Mouse (Mus musculus): ENCODE measurements around the gene Lrrc18.

Gene Lrrc18

DNA sequence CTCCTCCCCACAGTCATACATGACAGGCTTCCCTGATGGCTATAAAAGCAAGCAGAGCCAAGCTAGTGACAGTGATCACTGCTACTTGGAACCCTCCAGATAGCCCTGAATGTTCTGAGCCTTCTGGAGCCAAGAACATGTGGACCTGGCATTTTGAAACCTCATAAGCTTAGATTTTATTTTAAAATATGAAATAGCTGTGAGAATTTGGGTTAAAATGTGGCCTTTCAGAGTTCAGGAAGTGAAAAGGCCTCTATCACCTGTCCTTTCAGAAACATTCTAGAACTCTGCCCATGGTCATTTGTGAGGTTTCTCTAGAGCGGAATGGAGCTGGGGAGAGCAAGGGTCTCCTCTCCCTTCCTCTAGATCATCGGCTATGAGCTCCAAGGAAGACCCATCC is at the start of gene Lrrc18:
TSS of gene Lrrc18 (plus strand) at position 301 of the 400 bp plus-strand sequence.
- no peak for DNase-seq (ENCODE audit: low read depth, low spot score)

DNA sequence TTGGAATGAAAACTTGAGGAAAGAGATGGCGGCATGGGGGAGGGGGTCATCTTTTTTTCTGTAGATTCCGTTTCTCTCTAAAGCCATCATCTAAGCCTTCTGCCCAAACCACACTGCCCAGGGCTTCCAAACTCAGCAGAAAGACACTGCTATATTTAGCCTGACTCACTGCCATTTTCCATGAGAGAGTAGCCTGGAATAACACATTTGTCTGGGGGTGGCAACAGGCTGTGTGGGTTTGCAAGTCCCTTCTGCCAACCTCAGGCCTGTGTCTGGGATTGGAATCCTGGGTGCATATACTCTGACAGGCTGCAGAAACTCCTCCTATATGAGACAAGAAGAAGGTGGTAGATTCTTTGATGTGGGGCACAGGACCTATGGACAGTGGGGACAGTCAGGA is 43.7 kb upstream of the Lrrc18 start:
- peak; percentile 90 for DNase-seq (ENCODE audit: low read depth, low spot score)

DNA sequence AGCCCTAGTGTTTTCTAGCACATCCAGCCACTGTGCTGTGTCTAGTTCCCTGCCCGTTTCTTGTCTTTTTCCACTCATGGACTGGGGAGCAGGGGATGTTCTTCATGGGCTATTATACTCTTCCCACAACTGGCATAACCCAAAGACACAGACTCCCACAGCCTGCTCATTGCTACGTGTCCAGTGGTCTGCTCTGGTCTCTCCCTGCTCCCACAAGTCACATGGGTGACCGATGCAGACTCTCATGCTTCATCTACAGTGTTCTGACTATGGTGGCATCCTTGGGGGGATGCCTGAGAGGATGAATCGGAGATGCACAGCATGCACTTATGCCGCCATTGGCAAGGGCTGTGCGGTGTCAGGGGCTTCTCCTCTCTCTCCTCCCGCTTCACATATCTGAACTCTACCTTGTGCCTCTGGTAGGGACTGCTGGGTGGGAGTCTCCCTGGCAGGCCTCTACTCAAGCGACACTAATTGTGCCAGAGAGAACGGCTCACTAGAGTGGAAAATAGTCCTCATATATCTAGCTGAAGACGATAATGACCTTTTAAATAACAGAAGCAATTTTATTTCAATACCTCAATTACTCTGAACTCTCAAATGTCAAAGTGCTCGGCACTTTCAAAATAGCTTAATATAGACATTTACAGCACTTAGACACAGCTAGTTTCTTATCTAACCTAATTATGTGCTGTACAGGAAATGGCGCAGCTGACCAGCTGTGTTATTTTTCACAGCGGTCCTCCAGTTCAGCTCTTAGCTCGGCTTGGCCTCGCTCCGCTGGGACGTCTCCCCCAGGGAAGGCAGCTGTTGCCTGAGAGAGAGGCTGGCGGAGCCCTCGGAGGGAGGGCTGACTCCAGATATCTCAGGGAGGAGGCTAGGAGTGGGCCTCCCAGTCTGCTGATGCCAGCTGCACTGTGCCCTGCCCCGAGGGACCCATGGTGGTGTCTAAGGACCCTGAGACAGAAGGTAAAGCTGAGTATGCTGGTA is 40.6 kb upstream of the Lrrc18 start:
- DNase-seq (ENCODE audit: low read depth, low spot score): peak; percentile 36

DNA sequence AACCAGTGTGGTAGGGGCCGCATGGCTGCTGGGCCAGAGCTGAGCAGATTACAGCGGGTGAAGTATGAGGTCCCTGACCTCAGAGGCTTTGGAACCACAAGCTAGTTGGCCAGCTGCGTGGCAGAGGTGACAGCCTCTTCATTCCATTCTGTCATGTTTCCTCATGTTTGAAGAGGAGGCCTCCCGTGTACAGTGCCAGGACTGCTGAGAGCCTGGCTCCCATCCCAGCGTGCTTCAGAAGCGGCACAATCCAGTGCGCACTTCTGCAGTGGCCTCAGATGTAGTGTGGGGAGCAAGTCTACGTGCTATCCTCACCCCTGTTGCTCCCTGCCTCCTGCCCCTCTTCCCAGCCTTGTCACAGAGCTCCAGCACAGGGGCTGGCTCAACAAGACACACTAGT is 34.7 kb upstream of the Lrrc18 start:
- peak; percentile 45 for DNase-seq (ENCODE audit: low read depth, low spot score)

DNA sequence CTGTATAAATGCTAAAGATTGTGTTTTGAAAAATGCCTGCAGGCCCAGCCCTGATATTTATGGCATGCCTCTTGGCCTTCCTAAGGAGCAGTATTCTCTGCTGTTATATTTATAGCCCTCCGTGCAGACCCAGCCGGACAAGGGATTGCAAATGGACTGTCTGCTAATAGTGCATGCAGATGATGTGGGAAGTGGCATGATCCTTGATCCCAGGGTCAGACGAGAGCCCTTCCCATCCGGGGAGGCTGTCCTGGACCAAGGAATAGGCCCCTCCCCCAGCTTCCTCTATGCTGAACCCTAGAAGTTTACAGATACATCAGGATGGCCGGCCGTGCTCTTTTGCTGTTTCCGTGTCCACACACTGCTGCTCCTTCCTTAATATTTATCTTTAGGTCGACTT is 32.5 kb upstream of the Lrrc18 start:
- no peak for DNase-seq (ENCODE audit: low read depth, low spot score)

DNA sequence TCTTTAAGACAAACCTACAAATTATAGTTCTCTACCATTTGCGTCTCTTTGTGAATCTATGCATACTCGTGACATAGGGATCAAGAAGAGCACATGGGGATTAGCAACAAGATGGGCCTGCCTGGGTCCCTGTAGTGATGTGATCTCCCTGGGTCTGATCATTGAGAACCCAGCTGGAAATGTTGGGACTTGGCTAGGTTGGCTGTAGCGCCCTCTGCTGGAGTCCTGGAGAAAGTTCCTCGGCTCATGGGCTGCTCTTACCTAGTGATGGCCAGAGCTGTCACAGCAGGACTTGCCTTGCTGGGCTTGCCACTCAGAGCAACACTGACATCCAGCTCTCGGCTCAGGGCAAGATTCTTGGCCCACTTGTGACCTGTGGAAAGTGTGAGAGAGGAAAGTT is 30.7 kb upstream of the Lrrc18 start:
- DNase-seq (ENCODE audit: low read depth, low spot score): peak; percentile 81

DNA sequence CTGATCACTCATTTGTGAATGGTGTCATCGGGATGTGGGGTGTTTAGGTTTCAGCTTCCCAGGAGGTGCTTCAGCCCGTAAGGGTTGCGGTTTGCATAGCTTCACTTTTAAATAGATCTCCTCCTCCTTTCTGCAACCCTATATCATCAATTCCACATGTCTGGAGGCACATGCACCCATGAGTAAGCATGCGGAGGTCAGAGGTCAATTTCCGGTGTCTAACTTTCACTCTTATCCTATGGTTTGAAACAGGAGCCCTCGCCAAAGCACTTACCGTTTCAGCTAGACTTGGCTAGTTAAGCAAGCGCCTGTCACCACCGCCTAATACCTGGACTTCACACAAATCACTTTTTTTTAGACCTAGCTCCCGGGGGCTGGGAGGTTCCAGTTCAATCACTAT is 26.4 kb upstream of the Lrrc18 start:
- DNase-seq (ENCODE audit: low read depth, low spot score): no peak

DNA sequence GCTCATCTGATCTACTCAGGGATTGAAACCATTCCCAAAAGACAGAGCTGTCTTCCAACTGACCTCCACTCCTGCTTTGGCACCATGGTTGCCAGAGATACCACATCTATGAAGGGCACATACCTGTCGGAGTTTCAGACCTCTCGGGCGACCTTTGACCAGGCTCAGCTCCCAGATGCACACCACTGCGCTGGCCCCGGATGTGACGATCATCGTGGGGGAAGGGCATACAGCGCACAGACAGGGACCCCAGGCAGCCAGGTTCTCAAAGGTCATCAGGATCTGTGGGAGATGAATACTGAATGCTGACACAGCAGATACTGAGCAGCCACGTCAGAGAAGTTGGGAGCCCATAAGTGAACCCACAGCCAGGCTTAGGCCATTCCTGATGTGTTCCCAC is 20.5 kb upstream of the Lrrc18 start:
- no peak for DNase-seq (ENCODE audit: low read depth, low spot score)

DNA sequence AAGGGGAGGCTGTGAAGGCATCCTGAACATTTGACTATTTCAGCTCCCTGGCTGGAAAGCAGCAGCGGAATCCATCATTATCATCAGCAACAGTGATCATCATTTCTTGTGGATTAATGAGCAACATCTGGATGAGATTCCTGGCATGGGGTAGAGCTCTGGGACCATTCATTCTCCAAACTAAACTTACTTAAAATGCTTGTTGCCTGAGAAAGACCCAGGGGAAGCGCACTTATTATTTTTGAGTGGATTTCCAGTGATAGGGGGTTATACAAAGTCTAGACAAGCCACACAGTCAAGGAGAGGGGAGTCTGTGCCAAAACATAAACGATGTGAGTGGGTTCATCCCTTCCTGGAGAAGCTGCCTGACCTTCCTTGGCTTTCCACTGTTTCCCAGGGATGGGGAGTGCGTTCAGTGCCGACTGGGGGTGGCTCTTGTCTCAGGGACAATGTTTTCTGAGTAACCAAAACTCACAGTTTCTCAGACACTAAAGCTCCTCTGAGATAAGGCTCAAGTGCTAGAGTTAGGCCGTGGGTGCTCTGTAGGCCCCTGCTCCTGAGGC is 6.9 kb upstream of the Lrrc18 start:
- no peak for DNase-seq (ENCODE audit: low read depth, low spot score)

DNA sequence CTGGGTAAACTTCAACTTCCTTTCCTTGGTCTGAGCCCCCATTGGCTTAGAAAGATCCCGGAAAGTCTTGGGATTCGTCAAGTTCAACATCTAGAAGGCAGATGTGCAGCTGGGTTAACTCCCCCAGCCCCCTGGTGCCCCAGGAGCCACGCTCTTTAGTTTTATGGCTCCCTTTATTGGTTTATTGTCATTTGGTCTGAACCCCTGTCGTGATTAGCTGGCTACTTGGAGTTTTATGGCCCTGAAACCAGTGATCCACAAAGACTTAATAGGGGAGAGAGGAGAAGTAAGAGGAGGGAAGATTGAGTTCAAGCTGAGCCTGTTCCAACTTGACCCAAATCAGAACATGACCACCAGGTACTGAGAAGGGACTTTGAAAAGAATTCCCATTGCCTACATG is 4.5 kb upstream of the Lrrc18 start:
- no peak for DNase-seq (ENCODE audit: low read depth, low spot score)

DNA sequence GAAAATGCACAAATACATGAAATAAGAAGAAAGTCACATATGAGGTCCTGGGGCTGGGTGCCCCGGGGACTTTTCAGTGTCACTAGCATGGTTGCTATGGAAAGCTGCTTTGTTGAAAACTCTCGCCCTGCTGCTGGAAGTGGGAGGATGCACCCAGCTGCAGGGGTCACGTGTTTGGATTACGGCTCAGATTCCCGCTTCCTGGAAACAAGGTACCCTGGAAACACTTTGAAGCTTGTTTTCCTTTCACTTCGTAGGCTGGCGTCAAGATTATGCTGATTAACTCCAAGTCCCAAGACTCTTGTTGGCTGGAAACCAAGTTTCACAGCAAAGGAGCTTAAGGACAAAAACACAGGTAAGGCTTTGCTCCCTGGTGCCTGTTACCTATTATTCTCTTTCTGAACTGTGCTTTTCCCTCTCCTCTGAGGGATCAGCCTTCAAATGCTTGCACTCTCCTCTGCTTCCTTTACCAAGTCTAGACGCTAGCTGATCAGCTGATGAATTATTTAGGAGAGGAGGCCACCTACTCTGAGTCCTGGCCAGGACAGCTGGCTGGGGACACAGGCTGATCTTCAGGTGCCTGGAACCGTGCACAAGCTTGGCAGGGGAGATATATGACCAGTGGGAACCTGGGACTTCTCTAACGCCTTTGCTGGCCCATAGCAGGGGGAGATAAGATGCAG is 3.9 kb downstream of the Lrrc18 start:
- DNase-seq (ENCODE audit: low read depth, low spot score): peak; percentile 59

DNA sequence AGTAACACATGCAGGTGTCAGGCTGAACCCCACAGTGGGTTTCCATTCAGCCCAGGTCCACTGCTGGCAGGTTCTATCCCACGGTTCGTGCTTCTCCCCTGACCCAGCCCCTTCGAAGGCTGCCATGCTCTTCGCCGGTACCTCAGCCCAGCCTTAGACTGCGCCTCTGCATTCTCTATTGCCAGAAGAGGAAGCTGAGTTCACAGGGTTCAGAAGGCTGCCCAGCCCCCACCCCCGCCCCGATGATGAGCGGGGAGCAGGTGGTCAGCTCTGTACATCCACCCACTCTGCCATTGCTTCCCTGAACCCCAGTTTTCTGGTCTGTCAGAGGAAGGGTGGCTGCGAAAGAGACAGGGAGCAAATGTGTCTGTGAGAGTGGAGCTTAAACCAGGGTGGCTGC is 8.3 kb downstream of the Lrrc18 start:
- no peak for DNase-seq (ENCODE audit: low read depth, low spot score)

DNA sequence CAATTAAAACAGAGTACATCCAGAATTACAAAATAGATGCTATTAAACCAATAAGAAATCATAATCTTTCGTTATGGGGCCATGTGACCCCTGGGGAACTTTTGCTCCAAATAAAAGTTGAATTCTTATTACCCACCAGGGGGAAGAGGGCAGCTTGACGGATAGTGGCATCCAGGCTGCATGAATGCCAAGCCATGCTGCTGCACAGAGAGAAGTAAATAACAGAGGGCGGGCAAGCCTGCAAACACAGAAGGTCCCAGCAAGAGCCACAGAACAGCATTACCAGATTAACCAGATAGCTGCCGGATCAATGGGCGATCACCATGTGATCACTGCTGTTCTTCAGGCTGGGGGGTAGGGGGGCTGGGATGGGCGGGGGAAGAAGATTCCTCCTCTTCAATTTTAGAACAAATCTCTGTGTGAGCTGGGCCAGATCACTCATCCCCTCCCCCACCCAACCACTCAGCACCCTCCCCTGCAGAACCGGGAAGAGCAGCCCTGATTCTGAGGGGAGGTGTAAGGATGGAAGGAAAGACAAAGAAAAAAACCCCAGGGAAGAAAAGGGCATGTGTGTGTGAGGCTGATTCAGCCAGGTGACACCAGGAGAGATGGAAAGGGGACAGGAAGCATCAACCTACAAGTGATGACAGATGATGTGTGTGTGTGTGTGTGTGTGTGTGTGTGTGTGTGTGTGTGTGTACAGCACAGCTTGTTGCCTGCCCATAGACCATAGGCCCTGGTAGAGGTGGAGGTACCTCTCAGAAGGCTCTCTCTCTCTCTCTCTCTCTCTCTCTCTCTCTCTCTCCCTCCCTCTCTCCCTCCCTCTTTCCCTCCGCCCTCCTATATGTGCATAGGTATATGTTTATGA is 9.2 kb downstream of the Lrrc18 start:
- no peak for DNase-seq (ENCODE audit: low read depth, low spot score)

DNA sequence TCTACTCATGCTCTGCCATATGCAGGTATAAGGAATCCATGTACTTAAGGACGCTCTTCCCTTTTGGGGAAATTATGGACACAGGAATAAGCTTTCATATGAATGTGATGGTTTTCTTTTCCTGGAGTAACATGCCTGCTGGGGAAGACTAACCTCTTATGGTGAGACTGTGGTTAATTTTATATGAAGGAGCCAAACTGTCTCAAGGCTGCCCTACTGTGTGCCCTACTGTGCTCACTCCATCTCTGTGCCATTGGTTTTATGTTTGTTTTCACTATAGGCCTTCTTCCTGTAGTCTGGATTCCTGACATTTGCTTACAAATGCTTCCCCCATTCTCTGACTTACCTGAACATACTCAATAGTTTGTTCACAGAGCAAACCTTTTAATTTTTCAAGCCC is 13.9 kb downstream of the Lrrc18 start:
- no peak for DNase-seq (ENCODE audit: low read depth, low spot score)

DNA sequence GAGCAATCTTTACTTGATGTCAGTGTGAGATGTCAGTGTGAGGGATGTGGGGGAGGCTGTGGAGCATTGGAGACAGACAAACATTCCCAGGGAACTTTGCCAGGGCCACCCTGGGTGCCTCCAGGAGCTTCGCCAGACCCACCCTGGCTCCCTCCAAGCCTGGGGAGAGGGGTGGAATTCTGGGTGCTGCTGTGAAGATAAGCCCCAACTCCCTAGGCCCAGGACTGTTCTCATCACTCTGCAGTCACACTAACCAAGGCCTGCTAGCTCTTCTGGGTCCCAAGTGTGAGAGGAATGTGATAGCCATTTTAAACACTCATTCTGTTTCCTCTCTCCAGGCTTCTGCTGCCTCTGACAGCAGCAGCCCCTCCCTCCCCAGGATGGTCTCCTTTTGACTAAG is 16.5 kb downstream of the Lrrc18 start:
- DNase-seq (ENCODE audit: low read depth, low spot score): no peak

DNA sequence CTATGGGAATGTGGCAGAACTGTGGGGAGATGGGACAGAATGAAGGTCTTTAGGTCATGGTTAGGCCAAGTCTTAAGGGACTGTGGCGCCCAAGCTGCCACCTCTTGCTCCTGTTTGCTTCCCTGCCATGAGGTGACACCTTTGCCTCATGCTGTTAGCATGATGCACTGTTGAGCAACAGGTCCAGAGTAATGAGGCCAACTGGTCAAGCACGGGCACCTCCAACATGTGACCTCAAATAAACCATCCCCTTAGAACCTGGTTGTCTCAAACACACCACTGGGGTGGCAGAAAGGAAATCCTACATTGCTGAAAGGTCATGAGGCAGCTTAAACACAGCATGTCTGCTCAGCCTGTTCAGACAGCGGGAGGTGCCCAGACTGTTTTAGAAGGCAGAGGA is 27.9 kb downstream of the Lrrc18 start:
- DNase-seq (ENCODE audit: low read depth, low spot score): no peak

DNA sequence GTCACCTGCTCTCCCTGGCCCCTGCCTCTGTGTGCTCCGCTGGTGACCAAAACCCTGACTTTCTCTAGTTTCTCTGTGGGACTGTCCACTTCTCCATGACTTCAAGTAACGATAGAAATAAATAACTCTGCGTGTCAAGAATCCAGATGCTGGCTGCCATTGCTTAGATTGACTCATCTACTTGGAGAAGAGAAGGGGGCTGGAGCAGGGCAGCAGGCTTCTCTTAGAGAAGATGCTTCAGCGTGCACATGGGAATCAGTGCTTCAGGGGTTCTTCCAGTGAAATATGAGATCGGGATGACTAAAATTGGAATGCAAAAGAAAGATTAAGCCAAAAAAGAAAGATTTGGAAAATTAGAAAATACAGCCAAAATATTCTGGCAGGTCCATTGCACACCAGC is 28.4 kb downstream of the Lrrc18 start:
- DNase-seq (ENCODE audit: low read depth, low spot score): peak; percentile 6

DNA sequence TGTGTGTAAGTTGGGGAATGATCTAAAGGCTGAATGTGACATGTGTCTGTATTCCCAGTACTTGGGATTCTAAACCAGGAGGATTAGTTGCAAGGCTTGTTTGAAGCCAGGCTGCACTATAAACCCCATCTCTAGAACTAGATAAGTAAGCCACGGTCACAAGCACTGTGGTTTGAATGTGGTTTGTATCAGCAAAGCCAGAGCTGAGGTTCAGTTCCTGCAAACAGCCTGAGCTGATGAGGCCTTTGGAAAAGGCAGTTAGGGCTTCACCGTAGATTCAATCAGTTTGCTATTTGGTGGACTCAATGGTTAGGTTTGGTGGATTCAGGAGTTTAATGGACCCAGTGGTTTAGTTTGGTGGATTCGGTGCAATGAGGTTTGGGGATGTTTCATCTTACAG is 39.7 kb downstream of the Lrrc18 start:
- DNase-seq (ENCODE audit: low read depth, low spot score): no peak

DNA sequence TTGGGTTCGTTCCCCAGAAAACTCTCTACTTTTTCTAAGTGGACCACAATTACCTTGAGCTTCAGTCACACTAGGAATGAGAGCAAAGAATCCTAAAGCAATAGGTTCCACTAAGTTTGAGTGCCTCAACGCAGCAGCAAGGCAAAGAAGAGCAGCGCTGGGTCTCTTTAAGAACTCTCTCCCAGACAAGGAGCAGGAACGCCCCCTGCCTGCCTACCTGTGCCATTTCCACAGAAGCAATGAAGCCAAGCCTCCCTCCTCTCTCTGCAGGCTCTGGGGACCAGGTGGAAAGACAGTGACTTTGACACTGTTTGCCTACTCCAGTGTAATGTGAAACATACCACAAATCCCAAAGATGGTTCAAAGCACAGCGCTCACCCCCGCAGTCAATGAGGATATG is 42.2 kb downstream of the Lrrc18 start:
- peak; percentile 51 for DNase-seq (ENCODE audit: low read depth, low spot score)

DNA sequence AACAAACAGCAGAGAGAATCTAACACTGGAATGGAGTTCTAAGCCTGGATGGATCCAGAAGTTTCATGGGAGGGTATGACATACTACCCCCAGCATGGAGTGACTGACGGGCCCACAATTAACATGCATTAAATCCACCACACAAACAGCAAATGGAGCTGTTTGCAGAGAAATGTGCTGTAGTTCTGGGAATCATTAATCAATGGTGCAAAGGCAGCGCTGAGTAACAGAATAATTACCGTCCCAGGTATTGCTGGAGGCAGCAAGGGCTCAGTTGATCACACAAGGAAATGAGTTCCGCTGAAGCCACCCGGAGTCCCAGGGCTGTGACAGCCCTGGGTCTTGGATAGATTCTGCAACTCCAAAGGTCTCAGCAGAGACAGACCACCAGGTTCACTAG is 44.2 kb downstream of the Lrrc18 start:
- DNase-seq (ENCODE audit: low read depth, low spot score): no peak

DNA sequence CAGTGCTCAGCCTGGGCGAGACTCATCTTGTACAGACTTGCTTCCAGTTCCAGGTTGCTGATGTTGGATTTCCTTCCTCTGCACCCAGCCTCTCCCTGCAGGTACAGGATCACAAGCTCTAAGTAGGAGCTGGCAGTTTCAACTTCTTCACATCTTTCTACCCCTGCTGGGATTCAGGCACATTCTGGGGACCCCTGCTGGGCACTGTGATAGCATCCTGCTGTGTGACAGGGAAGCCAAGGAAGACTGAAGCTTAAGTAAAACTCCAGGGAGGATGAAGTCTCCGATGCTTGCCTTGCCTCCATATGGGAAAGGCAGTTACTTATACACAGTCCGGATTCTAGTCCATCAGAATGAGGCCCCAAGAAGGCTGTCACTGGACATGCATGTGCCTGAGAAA is 45.6 kb downstream of the Lrrc18 start:
- no peak for DNase-seq (ENCODE audit: low read depth, low spot score)

DNA sequence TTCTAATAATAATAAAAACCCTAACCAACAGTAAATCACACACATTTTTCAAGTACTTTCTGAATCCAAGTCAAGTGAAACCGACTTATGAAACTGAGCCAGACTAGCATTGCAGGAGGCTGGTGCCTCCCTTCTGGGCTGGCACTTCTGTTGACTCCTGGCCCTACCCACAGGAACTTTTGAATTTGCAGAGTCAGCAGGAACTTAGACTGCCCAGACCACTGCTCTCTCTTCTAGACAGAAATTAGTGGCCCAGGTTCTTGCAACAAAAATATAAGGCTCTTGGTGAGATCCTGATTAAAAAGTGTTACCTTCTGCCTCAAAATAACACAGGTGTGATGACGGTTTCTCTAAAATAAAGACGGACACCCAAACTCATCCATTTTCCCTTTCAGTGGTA is 54.0 kb downstream of the Lrrc18 start:
- DNase-seq (ENCODE audit: low read depth, low spot score): no peak
